Mouse (Mus musculus) spleen, adult 2 months (tissue): Measurements from ENCODE around the gene Tenm2. TPM values are rescaled to one million over a fixed set of nuclear protein-coding genes. Genes with fewer than 3 reads are reported as not detected.

ENCODE experiments used
- DNase-seq, 2 experiments: peaks; one replicate each; pipeline versions ENCODE4 v3.0.0 to v3.0.0-alpha.2; 2012 to 2021; ENCODE audit warnings: low spot score in 2 of 2, low read depth in 1 of 2
- H3K27ac ChIP-seq: fragments of 200-500 bp; 2 replicates; pipeline ENCODE4 v1.5.1; 2012; ENCODE audit warnings: low read length, inconsistent platforms; ENCODE audit not compliant: insufficient read depth
- H3K27me3 ChIP-seq: fragments of 200-500 bp; 2 replicates; pipeline ENCODE4 v1.6.1; 2012; ENCODE audit warnings: mild to moderate bottlenecking, moderate library complexity, low read length, inconsistent platforms; ENCODE audit not compliant: control insufficient read depth, insufficient read depth
- H3K36me3 ChIP-seq: fragments of 200-500 bp; 2 replicates; pipeline ENCODE4 v1.6.1; 2012; ENCODE audit warnings: mild to moderate bottlenecking, low read length, inconsistent platforms; ENCODE audit not compliant: control insufficient read depth, insufficient read depth
- H3K4me1 ChIP-seq: fragments of 200-500 bp; 2 replicates; pipeline ENCODE4 v1.6.1; 2011; ENCODE audit warnings: inconsistent platforms; ENCODE audit not compliant: control insufficient read depth, insufficient read depth, insufficient read length
- H3K4me3 ChIP-seq: fragments of 200-500 bp; 2 replicates; pipeline ENCODE4 v1.5.1; 2011; ENCODE audit warnings: mild to moderate bottlenecking, inconsistent platforms; ENCODE audit not compliant: insufficient read depth, insufficient read length; ENCODE audit errors: extremely low read depth
- CTCF ChIP-seq: fragments of 200-500 bp; IDR thresholded peaks from 2 replicates; pipeline ENCODE4 v1.5.1; 2011; ENCODE audit warnings: mild to moderate bottlenecking, inconsistent platforms; ENCODE audit not compliant: insufficient read depth, insufficient read length, insufficient replicate concordance; ENCODE audit errors: extremely low read depth
- POLR2A ChIP-seq: fragments of 200-500 bp; IDR thresholded peaks from 2 replicates; pipeline ENCODE4 v1.6.1; 2011; ENCODE audit warnings: low read depth, low read length, inconsistent platforms
- WGBS: fragments of 180-500 bp; shearing (Covaris S2); methylation state at CpG from one replicate; pipeline ENCODE4 v1.1.7; 2018; 5-methylcytosine and 5-hydroxymethylcytosine counted together
- polyA plus RNA-seq: library from polyadenylated mRNA; depleted of rRNA; stranded (reverse); fragments of >200 nt; gene quantifications from 2 replicates; pipeline ENCODE4 v1.2.3, GENCODE M21; 2012

Tenm2 gene
- polyA plus RNA-seq, 1 experiment = 0.06 TPM

GRCm38 (mm10) chr11:37107069-37107468 lies 128.7 kb downstream of the Tenm2 start:
- 80% methylated on average over 2 of the region's 2 CpGs for WGBS

GRCm38 (mm10) chr11:37079403-37079802 lies 156.4 kb downstream of the Tenm2 start:
- DNase-seq = no peak
- H3K27me3 ChIP-seq = no peaks in the 10 kb centered on the region

More at GRCm38 (mm10) chr11:37107069-37107468, 128.7 kb downstream of the Tenm2 start:
- H3K36me3 ChIP-seq = no peaks in the 10 kb centered on the region
- DNase-seq = no peak
- H3K27ac ChIP-seq = no peak overlapping the region
- H3K4me1 ChIP-seq = no peaks in the 10 kb centered on the region
- TF ChIP-seq POLR2A (no peak), CTCF (no peak)
- no peak overlapping the region for H3K4me3 ChIP-seq
- H3K27me3 ChIP-seq = no peaks in the 10 kb centered on the region

GRCm38 (mm10) chr11:37076989-37077598 lies 158.7 kb downstream of the Tenm2 start:
- Histone ChIP-seq H3K4me1 (no peaks in the 10 kb centered on the region), H3K4me3 (no peak overlapping the region), H3K27me3 (no peaks in the 10 kb centered on the region), H3K27ac (no peak overlapping the region), H3K36me3 (no peaks in the 10 kb centered on the region)
- 72% methylated on average over 5 of the region's 5 CpGs for WGBS
- DNase-seq = no peak
- TF ChIP-seq CTCF = no peak
- no peak for TF ChIP-seq POLR2A

More at GRCm38 (mm10) chr11:37079403-37079802, 156.4 kb downstream of the Tenm2 start:
- Histone ChIP-seq H3K36me3 (no peaks in the 10 kb centered on the region), H3K4me3 (no peak overlapping the region), H3K4me1 (no peaks in the 10 kb centered on the region), H3K27ac (no peak overlapping the region)
- WGBS = 80% methylated on average over 5 of the region's 5 CpGs
- TF ChIP-seq POLR2A = no peak
- TF ChIP-seq CTCF = no peak

- Histone ChIP-seq H3K27me3 (no peaks in the 10 kb centered on the region), H3K4me3 (no peak overlapping the region), H3K4me1 (no peaks in the 10 kb centered on the region), H3K36me3 (no peaks in the 10 kb centered on the region), H3K27ac (no peak overlapping the region)
- no peak for DNase-seq
- WGBS = 93% methylated on average over 10 of the region's 10 CpGs
- TF ChIP-seq POLR2A (no peak), CTCF (no peak)
Measured at GRCm38 (mm10) chr11:37075349-37075748, 160.4 kb downstream of the Tenm2 start.

GRCm38 (mm10) chr11:37065459-37065858 lies 170.3 kb downstream of the Tenm2 start:
- 80% methylated on average over 3 of the region's 3 CpGs for WGBS
- no peak for DNase-seq
- no peaks in the 10 kb centered on the region for H3K4me1 ChIP-seq
- no peaks in the 10 kb centered on the region for H3K36me3 ChIP-seq
- no peak overlapping the region for H3K4me3 ChIP-seq
- H3K27me3 ChIP-seq = no peaks in the 10 kb centered on the region
- no peak overlapping the region for H3K27ac ChIP-seq
- TF ChIP-seq POLR2A (no peak), CTCF (no peak)

- Histone ChIP-seq H3K27ac (no peak overlapping the region), H3K36me3 (no peaks in the 10 kb centered on the region), H3K4me1 (no peaks in the 10 kb centered on the region), H3K27me3 (no peaks in the 10 kb centered on the region), H3K4me3 (no peak overlapping the region)
- no peak for TF ChIP-seq POLR2A
- TF ChIP-seq CTCF = no peak
- DNase-seq = no peak
- 57% methylated on average over 5 of the region's 5 CpGs for WGBS
Measured at GRCm38 (mm10) chr11:37046671-37047070, 189.1 kb downstream of the Tenm2 start.

- H3K27me3 ChIP-seq = no peaks in the 10 kb centered on the region
- TF ChIP-seq CTCF (no peak), POLR2A (no peak)
- no peak overlapping the region for H3K4me3 ChIP-seq
- no peak overlapping the region for H3K27ac ChIP-seq
- DNase-seq = no peak
- no peaks in the 10 kb centered on the region for H3K36me3 ChIP-seq
- WGBS = 81% methylated on average over 4 of the region's 4 CpGs
- H3K4me1 ChIP-seq = no peaks in the 10 kb centered on the region
Measured at GRCm38 (mm10) chr11:37041259-37041658, 194.5 kb downstream of the Tenm2 start.
